Mouse (Mus musculus) MEL (cell line): Measurements from ENCODE around the gene 1700123O20Rik. TPM values are rescaled to one million over a fixed set of nuclear protein-coding genes. Genes with fewer than 3 reads are reported as not detected.

Experiments used
- DNase-seq: peaks from one replicate; pipeline ENCODE4 v3.0.0; 2011; ENCODE audit warnings: low read depth, low spot score
- H3K27ac ChIP-seq: 2 replicates; pipeline ENCODE4 v1.5.1; 2012; ENCODE audit warnings: low read depth, mild to moderate bottlenecking, control low read depth, low read length, moderate library complexity; ENCODE audit not compliant: control insufficient read depth
- H3K27me3 ChIP-seq, 2 experiments: fragments of 150-350 bp in 1 of 2; sonication (generic) in 1 of 2; 2 replicates each; pipeline ENCODE4 v1.6.1; 2012; ENCODE audit warnings: low read length in 2 of 2, mild to moderate bottlenecking in 2 of 2, improper control_type of control experiment in 1 of 2, moderate library complexity in 1 of 2; ENCODE audit not compliant: insufficient read depth in 2 of 2, control insufficient read depth in 1 of 2
- H3K36me3 ChIP-seq, 2 experiments: 2 replicates each; pipeline ENCODE4 v1.6.1; 2012 to 2014; ENCODE audit warnings: low read length in 2 of 2, improper control_type of control experiment in 1 of 2, inconsistent platforms in 1 of 2, mild to moderate bottlenecking in 1 of 2; ENCODE audit not compliant: insufficient read depth in 2 of 2, control insufficient read depth in 1 of 2
- H3K4me1 ChIP-seq, 2 experiments: fragments of 150-350 bp in 1 of 2; sonication (generic) in 1 of 2; 2 replicates each; pipeline ENCODE4 v1.6.1; 2012; ENCODE audit warnings: low read length in 2 of 2, improper control_type of control experiment in 1 of 2, mild to moderate bottlenecking in 1 of 2; ENCODE audit not compliant: insufficient read depth in 2 of 2, control insufficient read depth in 1 of 2
- H3K4me3 ChIP-seq, 2 experiments: fragments of 150-350 bp in 1 of 2; sonication (generic) in 1 of 2; 2 replicates each; pipeline ENCODE4 v1.5.1; 2012; ENCODE audit warnings: low read depth in 2 of 2, low read length in 2 of 2, mild to moderate bottlenecking in 2 of 2, moderate library complexity in 2 of 2, control low read depth in 1 of 2, improper control_type of control experiment in 1 of 2; ENCODE audit not compliant: control insufficient read depth in 1 of 2, insufficient read depth in 1 of 2
- H3K79me2 ChIP-seq: 2 replicates; pipeline ENCODE4 v1.6.1; 2012; ENCODE audit warnings: mild to moderate bottlenecking, low read length, moderate library complexity; ENCODE audit not compliant: control insufficient read depth, poor library complexity, insufficient read depth
- H3K9ac ChIP-seq: 2 replicates; pipeline ENCODE4 v1.6.1; 2012; ENCODE audit warnings: low read depth, mild to moderate bottlenecking, control low read depth, low read length, moderate library complexity; ENCODE audit not compliant: control insufficient read depth, poor library complexity, severe bottlenecking
- H3K9me3 ChIP-seq: fragments of 150-350 bp; sonication (generic); replicated peaks from 2 replicates; pipeline ENCODE4 v1.6.1; 2012; ENCODE audit warnings: mild to moderate bottlenecking, low read length, improper control_type of control experiment, moderate library complexity; ENCODE audit not compliant: insufficient read depth
- CHD2 ChIP-seq: IDR thresholded peaks from 2 replicates; pipeline ENCODE4 v1.6.1; 2011; ENCODE audit warnings: low read length, improper control_type of control experiment
- CTCF ChIP-seq, 3 experiments: IDR thresholded peaks in 2 of 3; conservative IDR thresholded peaks in 1 of 3; 2 replicates each; pipeline ENCODE4 v1.5.1; 2011 to 2012; ENCODE audit warnings: low read length in 3 of 3, low read depth in 2 of 3, mild to moderate bottlenecking in 2 of 3, improper control_type of control experiment in 1 of 3, inconsistent platforms in 1 of 3, mixed read lengths in 1 of 3, moderate library complexity in 1 of 3; ENCODE audit not compliant: control insufficient read depth in 1 of 3, insufficient read depth in 1 of 3, poor library complexity in 1 of 3, severe bottlenecking in 1 of 3
- E2F4 ChIP-seq: IDR thresholded peaks from 2 replicates; pipeline ENCODE4 v1.6.1; 2011; ENCODE audit warnings: low read depth, low read length, improper control_type of control experiment, borderline replicate concordance
- ELF1 ChIP-seq: IDR thresholded peaks from 2 replicates; pipeline ENCODE4 v1.6.1; 2014; ENCODE audit warnings: low read depth, mild to moderate bottlenecking, inconsistent platforms, low read length, improper control_type of control experiment, moderate library complexity
- GABPA ChIP-seq: IDR thresholded peaks from 2 replicates; pipeline ENCODE4 v1.6.1; 2012; ENCODE audit warnings: low read depth, mild to moderate bottlenecking, inconsistent platforms, low read length, improper control_type of control experiment, moderate library complexity
- GATA1 ChIP-seq: IDR thresholded peaks from 2 replicates; pipeline ENCODE4 v1.6.1; 2011; ENCODE audit warnings: low read depth, low read length, improper control_type of control experiment
- HCFC1 ChIP-seq: IDR thresholded peaks from 2 replicates; pipeline ENCODE4 v1.6.1; 2012; ENCODE audit warnings: low read depth, mild to moderate bottlenecking, inconsistent platforms, low read length, improper control_type of control experiment, moderate library complexity
- JUND ChIP-seq: IDR thresholded peaks from 2 replicates; pipeline ENCODE4 v1.6.1; 2011; ENCODE audit warnings: low read depth, mild to moderate bottlenecking, improper control_type of control experiment, low read length
- MAX ChIP-seq: IDR thresholded peaks from 2 replicates; pipeline ENCODE4 v1.6.1; 2011; ENCODE audit warnings: low read length, improper control_type of control experiment
- MAZ ChIP-seq: IDR thresholded peaks from 2 replicates; pipeline ENCODE4 v1.6.1; 2012; ENCODE audit warnings: low read depth, mild to moderate bottlenecking, inconsistent platforms, low read length, improper control_type of control experiment
- NELFE ChIP-seq: IDR thresholded peaks from 2 replicates; pipeline ENCODE4 v1.6.1; 2011; ENCODE audit warnings: low read depth, low read length, improper control_type of control experiment
- NRF1 ChIP-seq: IDR thresholded peaks from 2 replicates; pipeline ENCODE4 v1.6.1; 2014; ENCODE audit warnings: low read depth, mild to moderate bottlenecking, inconsistent platforms, low read length, improper control_type of control experiment, moderate library complexity; ENCODE audit not compliant: poor library complexity, insufficient read depth, severe bottlenecking
- POLR2AphosphoS2 ChIP-seq: IDR thresholded peaks from 2 replicates; pipeline ENCODE4 v1.6.1; 2011; ENCODE audit warnings: low read length, improper control_type of control experiment
- POLR2AphosphoS5 ChIP-seq: IDR thresholded peaks from 2 replicates; pipeline ENCODE4 v1.6.1; 2012; ENCODE audit warnings: low read depth, borderline replicate concordance, mild to moderate bottlenecking, inconsistent platforms, low read length, moderate library complexity, mixed read lengths
- RAD21 ChIP-seq: IDR thresholded peaks from 2 replicates; pipeline ENCODE4 v1.6.1; 2011; ENCODE audit warnings: mild to moderate bottlenecking, low read depth, low read length, improper control_type of control experiment
- SIN3A ChIP-seq: IDR thresholded peaks from 2 replicates; pipeline ENCODE4 v1.6.1; 2012; ENCODE audit warnings: low read length, improper control_type of control experiment, inconsistent platforms
- SMC3 ChIP-seq: IDR thresholded peaks from 2 replicates; pipeline ENCODE4 v1.6.1; 2011; ENCODE audit warnings: low read depth, low read length, improper control_type of control experiment
- TBP ChIP-seq: IDR thresholded peaks from 2 replicates; pipeline ENCODE4 v1.8.0; 2011; ENCODE audit warnings: low read depth, low read length, improper control_type of control experiment
- UBTF ChIP-seq: IDR thresholded peaks from 2 replicates; pipeline ENCODE4 v1.6.1; 2012; ENCODE audit warnings: low read depth, mild to moderate bottlenecking, inconsistent platforms, low read length, improper control_type of control experiment, moderate library complexity, borderline replicate concordance; ENCODE audit not compliant: insufficient read depth
- USF1 ChIP-seq: IDR thresholded peaks from 2 replicates; pipeline ENCODE4 v1.6.1; 2014; ENCODE audit warnings: low read depth, mild to moderate bottlenecking, inconsistent platforms, low read length, improper control_type of control experiment, moderate library complexity
- USF2 ChIP-seq, 2 experiments: IDR thresholded peaks; 2 replicates each; pipeline ENCODE4 v1.6.1; 2011 to 2012; ENCODE audit warnings: improper control_type of control experiment in 2 of 2, low read length in 2 of 2, borderline replicate concordance in 1 of 2, inconsistent platforms in 1 of 2, low read depth in 1 of 2, mild to moderate bottlenecking in 1 of 2; ENCODE audit not compliant: insufficient read depth in 1 of 2
- ZC3H11A ChIP-seq: IDR thresholded peaks from 2 replicates; pipeline ENCODE4 v1.6.1; 2012; ENCODE audit warnings: low read depth, mild to moderate bottlenecking, inconsistent platforms, low read length, improper control_type of control experiment
- ZNF384 ChIP-seq: IDR thresholded peaks from 2 replicates; pipeline ENCODE4 v1.6.1; 2012; ENCODE audit warnings: low read depth, mild to moderate bottlenecking, inconsistent platforms, low read length, improper control_type of control experiment
- polyA plus RNA-seq, 2 experiments: library from polyadenylated mRNA; stranded (reverse) in 1 of 2; unstranded in 1 of 2; fragments of >175 nt in 1 of 2; fragments of >200 nt in 1 of 2; gene quantifications; 2 replicates each; pipeline versions ENCODE4 v1.2.1 to v1.2.4; 2012; ENCODE audit warnings: low replicate concordance in 2 of 2, low read depth in 1 of 2; ENCODE audit not compliant: insufficient read length in 2 of 2, insufficient read depth in 1 of 2, missing spikeins in 1 of 2
- total RNA-seq: library from RNA; depleted of rRNA; stranded (reverse); fragments of 300-350 nt; gene quantifications from 2 replicates; pipeline ENCODE4 v1.2.3, GENCODE M21; 2012

The 1700123O20Rik gene
- total and polyA plus RNA-seq, 3 experiments = 44.2 to 72.8 TPM; not detected in 1

DNA sequence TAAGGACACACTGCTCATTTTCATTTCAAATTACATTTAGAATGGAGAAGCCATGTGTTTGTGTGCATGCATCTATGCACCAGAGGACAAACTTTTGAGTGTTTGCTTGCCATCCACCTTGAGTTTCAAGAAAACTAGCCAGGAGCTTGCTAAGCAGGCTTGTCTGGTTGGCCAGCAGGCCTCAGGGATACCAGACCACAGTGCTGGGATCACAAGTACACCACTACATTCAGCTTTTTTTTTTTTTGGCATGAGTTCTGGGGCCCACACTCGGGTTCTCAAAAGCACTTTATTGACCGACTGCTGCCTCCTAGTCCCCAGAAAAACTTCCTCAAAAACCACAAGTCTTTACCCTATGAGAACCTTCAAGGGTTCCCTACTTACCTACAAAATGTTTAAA lies 11.7 kb upstream of the 1700123O20Rik start:
- Histone ChIP-seq H3K36me3 (peaks cover 0 to 21% of the 10 kb centered on the region in 2 experiments; a peak in 2 of 4 replicates), H3K4me1 (no peaks in the 10 kb centered on the region), H3K4me3 (no peak overlapping the region), H3K9ac (no peak overlapping the region), H3K27me3 (no peaks in the 10 kb centered on the region), H3K79me2 (no peaks in the 10 kb centered on the region), H3K9me3 (no peaks in the 10 kb centered on the region), H3K27ac (no peak overlapping the region)
- no peak for TF ChIP-seq USF2 (IDR thresholded peaks at IDR 0.05; ENCODE audit: borderline replicate concordance in 1 of 2, insufficient read depth in 1 of 2, low read depth in 1 of 2, low read length in 2 of 2)
- TF ChIP-seq SMC3 = no peak
- TF ChIP-seq HCFC1 = no peak
- no peak for DNase-seq

DNA sequence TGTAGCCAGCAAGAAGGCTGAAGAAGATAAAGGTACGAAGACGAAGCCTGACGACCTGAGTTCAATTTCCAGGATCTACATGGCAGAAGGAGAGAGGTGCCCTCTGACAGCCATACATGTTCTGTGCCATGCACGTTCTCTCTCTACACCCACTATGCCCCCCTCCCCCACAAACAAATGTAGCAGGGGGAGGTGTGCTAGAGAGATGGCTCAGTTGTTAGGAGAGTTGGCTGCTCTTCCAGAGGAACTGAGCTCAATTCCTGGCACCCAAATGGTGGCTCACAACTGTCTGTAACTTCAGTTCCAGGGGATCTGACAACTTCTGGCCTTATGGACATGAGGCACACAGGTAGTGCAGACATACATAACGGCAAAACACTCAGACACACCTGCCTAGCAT lies 9.7 kb upstream of the 1700123O20Rik start:
- peaks cover 0 to 23% of the 10 kb centered on the region in 2 experiments; a peak in 2 of 4 replicates for H3K36me3 ChIP-seq
- no peaks in the 10 kb centered on the region for H3K9me3 ChIP-seq
- DNase-seq = no peak
- H3K27me3 ChIP-seq = no peaks in the 10 kb centered on the region
- H3K4me1 ChIP-seq = no peaks in the 10 kb centered on the region
- TF ChIP-seq TBP = no peak
- no peak for TF ChIP-seq UBTF
- TF ChIP-seq POLR2AphosphoS2 = no peak
- TF ChIP-seq ZNF384 = no peak
- no peak for TF ChIP-seq GATA1
- TF ChIP-seq CTCF (IDR thresholded peaks at IDR 0.05 in 2 of 3, conservative IDR thresholded peaks at IDR 0.05 in 1 of 3; ENCODE audit: control insufficient read depth in 1 of 3, insufficient read depth in 1 of 3, low read depth in 2 of 3, low read length in 3 of 3, poor library complexity in 1 of 3, severe bottlenecking in 1 of 3) = no peak
- TF ChIP-seq GABPA = no peak
- TF ChIP-seq USF2 (IDR thresholded peaks at IDR 0.05; ENCODE audit: borderline replicate concordance in 1 of 2, insufficient read depth in 1 of 2, low read depth in 1 of 2, low read length in 2 of 2) = no peak
- no peak for TF ChIP-seq RAD21
- no peak for TF ChIP-seq MAX
- TF ChIP-seq MAZ = no peak
- H3K27ac ChIP-seq = no peak overlapping the region
- no peak overlapping the region for H3K9ac ChIP-seq
- H3K4me3 ChIP-seq = no peak overlapping the region
- 0 out of 2 replicates have a peak, but pooled peaks cover 1% of the 10 kb centered on the region for H3K79me2 ChIP-seq

DNA sequence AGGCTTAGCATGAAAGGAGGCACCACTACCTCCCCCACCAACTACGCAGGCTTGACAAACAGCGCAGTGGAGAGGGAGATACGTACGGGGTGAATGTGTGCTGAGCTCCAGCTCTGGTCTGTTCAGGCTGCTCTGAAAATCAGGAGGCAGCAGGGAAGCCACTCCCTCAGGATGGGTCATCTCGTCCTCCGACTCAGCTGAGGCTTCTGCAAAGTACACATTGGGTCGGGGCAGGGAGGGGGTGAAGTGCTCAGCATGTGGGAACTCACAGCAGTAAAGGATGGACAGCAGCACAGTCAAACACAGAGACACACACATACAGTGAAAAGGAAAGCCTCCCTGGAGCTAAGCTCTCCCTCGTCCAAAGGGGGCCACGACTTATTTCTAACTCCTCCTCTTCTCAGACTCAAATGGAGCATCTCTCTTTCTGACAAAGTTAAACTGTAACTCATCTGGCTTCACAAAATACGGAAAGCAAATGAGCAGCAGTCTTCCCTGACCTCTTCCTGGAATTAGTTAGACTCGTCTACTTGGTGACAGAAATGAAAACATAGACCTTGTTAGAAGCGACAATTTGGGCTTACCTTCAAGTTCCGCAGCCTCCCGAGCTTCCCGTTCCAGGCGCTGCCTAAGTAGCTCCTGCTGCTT lies 7.2 kb upstream of the 1700123O20Rik start:
- Histone ChIP-seq H3K4me1 (no peaks in the 10 kb centered on the region; a peak in 1 of 4 replicates), H3K9me3 (no peaks in the 10 kb centered on the region), H3K27me3 (no peaks in the 10 kb centered on the region), H3K36me3 (peaks cover 12 to 20% of the 10 kb centered on the region in 2 experiments), H3K9ac (no peak overlapping the region), H3K4me3 (no peak overlapping the region), H3K27ac (no peak overlapping the region), H3K79me2 (peaks cover 13% of the 10 kb centered on the region)
- no peak for TF ChIP-seq NELFE
- TF ChIP-seq E2F4 = no peak
- TF ChIP-seq USF1 = no peak
- TF ChIP-seq SIN3A = no peak
- TF ChIP-seq ELF1 = no peak
- no peak for TF ChIP-seq POLR2AphosphoS5
- TF ChIP-seq JUND = no peak
- TF ChIP-seq USF2 (IDR thresholded peaks at IDR 0.05; ENCODE audit: borderline replicate concordance in 1 of 2, insufficient read depth in 1 of 2, low read depth in 1 of 2, low read length in 2 of 2) = no peak
- no peak for TF ChIP-seq MAZ
- no peak for TF ChIP-seq CHD2
- no peak for TF ChIP-seq ZC3H11A
- TF ChIP-seq NRF1 = no peak
- no peak for DNase-seq
